18 mouse cellular contexts compared by ENCODE assay signal in the genomic region with DNA sequence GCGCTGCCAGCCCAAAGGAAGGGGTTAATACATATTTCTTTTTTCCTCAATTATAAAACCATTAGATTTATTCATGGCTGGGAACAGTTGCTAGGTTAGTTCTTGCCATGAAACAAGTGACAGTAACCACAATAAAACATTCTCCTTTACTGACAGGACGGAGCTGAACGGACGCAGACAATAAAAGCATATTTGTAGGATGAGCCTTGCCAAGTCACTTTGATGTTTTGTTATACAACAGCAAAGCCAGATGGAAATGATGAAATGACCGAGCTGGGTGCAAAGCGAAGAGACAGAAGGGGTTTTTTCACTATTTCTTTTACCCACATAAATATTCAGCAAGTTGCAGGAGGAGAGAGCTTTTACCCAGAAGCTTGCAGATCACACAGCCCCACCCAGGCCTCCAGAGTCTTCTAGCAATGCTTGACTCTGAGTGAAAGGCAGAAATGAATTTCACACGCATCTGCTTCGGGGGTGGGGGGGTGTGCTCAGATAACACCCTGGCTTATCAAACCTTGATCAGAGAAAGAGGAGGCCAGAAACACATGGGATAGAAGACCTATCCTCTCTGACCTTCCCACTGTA.
DNase-seq lines count a peak whose midpoint lies in the region; ATAC-seq and TF ChIP-seq lines count a peak whose summit lies in the region.
"Had no signal": no experiment of that assay in that cellular context is flagged by ENCODE, and none has a peak within 500 bp of the region (broad histone marks: within the 10 kb centered on the region; RNA-seq: fewer than 3 reads in every experiment).

No protein-coding gene starts in this region.

- H3K9me3 ChIP-seq in forebrain, postnatal 0 days (ENCODE audit: low read length), result no peaks in the 10 kb centered on the region
- no peaks in the 10 kb centered on the region for H3K9me3 ChIP-seq in limb, embryonic 10.5 days (replicated peaks)
- H3K9me3 ChIP-seq: heart, embryonic 13.5 days; kidney, embryonic 15.5 days; limb, embryonic 12.5 days; megakaryocyte, embryonic 14.5 days; neural tube, embryonic 15.5 days had no signal

- intact Hi-C loops in gastrocnemius, adult 2 months (cut with DNase I), result no loop called here
- intact Hi-C loops in gastrocnemius, postnatal 14 days (cut with DNase I; ENCODE audit: low total_unique reads), result no loop called here

- no peak overlapping the region for H3K4me3 ChIP-seq in gastrocnemius, adult 2 months
- H3K4me3 ChIP-seq in forebrain, postnatal 0 days (ENCODE audit: low read depth, low read length), result no peak overlapping the region
- H3K4me3 ChIP-seq in limb, embryonic 10.5 days, result no peak overlapping the region
- H3K4me3 ChIP-seq: heart, embryonic 13.5 days; kidney, embryonic 15.5 days; left cerebral cortex, adult 2 months; limb, embryonic 12.5 days; megakaryocyte, embryonic 14.5 days; neural tube, embryonic 15.5 days had no signal

- H3K9ac ChIP-seq in forebrain, postnatal 0 days, result no peak overlapping the region
- H3K9ac ChIP-seq: heart, embryonic 13.5 days; kidney, embryonic 15.5 days; limb, embryonic 12.5 days; liver, embryonic 14.5 days; neural tube, embryonic 15.5 days had no signal

- no peaks in the 10 kb centered on the region for H3K36me3 ChIP-seq in forebrain, postnatal 0 days (ENCODE audit: insufficient read depth)
- no peaks in the 10 kb centered on the region for H3K36me3 ChIP-seq in limb, embryonic 10.5 days
- H3K36me3 ChIP-seq: heart, embryonic 13.5 days; kidney, embryonic 15.5 days; limb, embryonic 12.5 days; neural tube, embryonic 15.5 days had no signal

- WGBS in forebrain, postnatal 0 days, result 36% methylated on average over 8 of the region's 8 CpGs
- WGBS in limb, embryonic 10.5 days, result 70% methylated on average over 8 of the region's 8 CpGs

- no peaks in the 10 kb centered on the region for H3K27me3 ChIP-seq in forebrain, postnatal 0 days (ENCODE audit: insufficient read depth, low read length)
- H3K27me3 ChIP-seq in limb, embryonic 10.5 days (ENCODE audit: low read depth, poor library complexity, severe bottlenecking), result no peaks in the 10 kb centered on the region
- H3K27me3 ChIP-seq: heart, embryonic 13.5 days; kidney, embryonic 15.5 days; limb, embryonic 12.5 days; megakaryocyte, embryonic 14.5 days; neural tube, embryonic 15.5 days had no signal

- peak overlapping the region; percentile 6; the same call in 1 of the 2 replicates for H3K27ac ChIP-seq in gastrocnemius, adult 2 months
- no peak overlapping the region for H3K27ac ChIP-seq in forebrain, postnatal 0 days (ENCODE audit: low read depth, low read length)
- peak overlapping the region; percentile 26; the same call in 1 of the 2 replicates for H3K27ac ChIP-seq in limb, embryonic 10.5 days
- H3K27ac ChIP-seq: heart, embryonic 13.5 days; kidney, embryonic 15.5 days; left cerebral cortex, adult 2 months; limb, embryonic 12.5 days; liver, embryonic 14.5 days; neural tube, embryonic 15.5 days had no signal

- ATAC-seq in forebrain, postnatal 0 days, result peak; percentile 70

- peaks cover 10% of the 10 kb centered on the region; the same call in 1 of the 2 replicates for H3K4me1 ChIP-seq in forebrain, postnatal 0 days (ENCODE audit: insufficient read depth)
- peaks cover 34% of the 10 kb centered on the region for H3K4me1 ChIP-seq in limb, embryonic 10.5 days
- H3K4me1 ChIP-seq: megakaryocyte, embryonic 14.5 days had no signal

- no peak for DNase-seq in gastrocnemius, adult 2 months
- no peak for DNase-seq in gastrocnemius, postnatal 14 days
- DNase-seq in lung, postnatal 36 days, result peak; percentile 13
- no peak for DNase-seq in lung, postnatal 4 days
- DNase-seq in forebrain, postnatal 0 days, result peak; percentile 44
- DNase-seq in limb, embryonic 10.5 days (ENCODE audit: low spot score), result no peak
- no peak for DNase-seq in kidney, adult 18-20 months
- DNase-seq: cerebellum, postnatal 14 days; gastrocnemius, postnatal 36 days; heart, postnatal 4 days; thymus, adult 2 months had no signal

- TF ChIP-seq CTCF in gastrocnemius, adult 2 months (IDR thresholded peaks at IDR 0.05), result no peak
- TF ChIP-seq CTCF in forebrain, postnatal 0 days (IDR thresholded peaks at IDR 0.05; ENCODE audit: low read depth), result no peak

- H3K4me2 ChIP-seq in forebrain, postnatal 0 days (ENCODE audit: low read depth), result no peak overlapping the region
- H3K4me2 ChIP-seq: heart, embryonic 13.5 days; kidney, embryonic 15.5 days; limb, embryonic 12.5 days; neural tube, embryonic 15.5 days had no signal

Comparison
In these comparisons a context has a peak if more than half of its experiments do, and no peak if none do; other contexts are left out.
1. DNase-seq: peak in lung, postnatal 36 days (single experiment) and forebrain, postnatal 0 days (single experiment); none in gastrocnemius, adult 2 months (single experiment), gastrocnemius, postnatal 14 days (single experiment), lung, postnatal 4 days (0 of 2), limb, embryonic 10.5 days (single experiment) and kidney, adult 18-20 months (single experiment).